Mouse (Mus musculus): ENCODE measurements around the gene Amotl2. TPM values are rescaled to one million over a fixed set of nuclear protein-coding genes. Genes with fewer than 3 reads are reported as not detected.
A peak's percentile ranks its signal among the peaks of the same experiment; 100 is the strongest.

Amotl2 gene
- polyA plus RNA-seq (2014; fragmentation: Nextera tagmentation; extraction: Ambion mirVana): 28.7 and 33.7 TPM in 2 replicates

DNA sequence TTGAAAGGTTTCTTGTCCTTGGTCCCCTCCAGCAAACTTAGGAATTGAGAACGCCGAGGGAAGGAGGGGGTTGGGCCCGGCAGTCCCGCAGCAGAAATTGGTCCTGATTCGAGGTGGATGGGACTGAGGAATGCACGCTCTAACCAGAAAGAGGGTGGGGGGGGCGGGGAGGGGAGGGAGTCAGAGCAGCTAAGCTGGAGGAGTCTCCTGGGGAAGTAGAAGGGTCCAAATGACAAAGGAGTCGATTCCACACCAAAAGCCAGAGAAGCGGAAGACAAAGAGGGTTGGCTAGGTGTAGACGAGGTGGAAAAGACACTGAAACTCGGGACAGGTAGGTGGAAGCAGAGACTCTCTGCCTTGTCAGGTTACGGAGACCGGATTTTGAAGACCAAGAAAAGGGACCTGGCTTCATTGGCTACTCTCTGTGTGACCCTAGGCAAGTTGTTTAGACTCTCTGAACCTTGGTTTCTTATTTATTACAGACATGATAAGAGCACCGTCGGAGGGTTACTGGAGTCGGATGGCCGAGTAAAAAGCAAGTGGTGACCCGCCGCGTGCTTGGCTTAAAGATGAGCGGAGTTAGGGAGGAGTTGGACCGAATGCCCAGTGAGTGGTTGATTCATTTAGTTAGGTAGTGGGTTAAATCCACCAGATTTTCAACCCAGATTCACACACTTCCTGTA, at the start of gene Amotl2:
Gene Amotl2 (plus strand): TSS at position 192 of the 683 bp plus-strand sequence.
- ATAC-seq (replicated peaks; ENCODE audit: insufficient number of reproducible peaks, low FRiP score, low TSS enrichment): no peak
- Histone ChIP-seq H3K4me2 (peak within 1 kb of the TSS; percentile 69), H3K4me3 (ENCODE audit: low read depth, low read length) (peak within 1 kb of the TSS; percentile 90), H3K27me3 (ENCODE audit: control insufficient read depth, insufficient read depth, low read length) (no peaks in the 10 kb centered on the region), H3K9ac (ENCODE audit: low read depth, low read length) (peak within 1 kb of the TSS; percentile 100), H3K4me1 (ENCODE audit: control insufficient read depth, insufficient read depth, low read length) (peaks cover 46% of the 10 kb centered on the region), H3K27ac (ENCODE audit: low read depth, low read length) (peak within 1 kb of the TSS; percentile 99), H3K36me3 (ENCODE audit: control insufficient read depth, insufficient read depth, low read length) (peaks cover 11% of the 10 kb centered on the region), H3K9me3 (replicated peaks; ENCODE audit: control insufficient read depth, low read length) (no peaks in the 10 kb centered on the region)
- WGBS (ENCODE audit: insufficient replicate concordance): 2% methylated on average over 22 of the region's 22 CpGs

DNA sequence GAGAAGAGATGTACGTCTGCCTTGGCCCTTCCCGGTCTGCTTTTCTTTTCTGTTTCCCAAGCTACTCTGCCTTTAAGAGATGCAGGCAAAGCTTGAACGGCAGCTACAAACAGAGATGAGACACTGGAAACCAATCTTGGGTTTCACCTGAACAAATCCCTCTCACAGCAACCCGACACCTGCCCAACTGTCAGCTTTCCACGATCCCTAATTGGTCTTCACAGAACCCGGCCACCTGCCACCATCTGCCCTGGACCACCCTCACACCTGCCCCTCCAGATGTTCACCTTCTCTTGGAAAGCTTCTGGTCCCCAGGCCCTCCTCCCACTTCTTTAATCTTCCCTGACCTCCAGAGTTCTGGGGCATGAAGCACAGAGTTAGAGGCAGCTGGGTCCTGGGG, 48.4 kb upstream of the Amotl2 start:
- no peak overlapping the region for H3K9ac ChIP-seq (ENCODE audit: low read depth, low read length)
- H3K27me3 ChIP-seq (ENCODE audit: control insufficient read depth, insufficient read depth, low read length): no peaks in the 10 kb centered on the region
- H3K4me1 ChIP-seq (ENCODE audit: control insufficient read depth, insufficient read depth, low read length): peaks cover 3% of the 10 kb centered on the region; the same call in 1 of the 2 replicates
- H3K9me3 ChIP-seq (replicated peaks; ENCODE audit: control insufficient read depth, low read length): no peaks in the 10 kb centered on the region
- H3K27ac ChIP-seq (ENCODE audit: low read depth, low read length): no peak overlapping the region
- 49% methylated on average over 6 of the region's 6 CpGs for WGBS (ENCODE audit: insufficient replicate concordance)
- ATAC-seq (replicated peaks; ENCODE audit: insufficient number of reproducible peaks, low FRiP score, low TSS enrichment): no peak
- no peak overlapping the region for H3K4me2 ChIP-seq
- H3K36me3 ChIP-seq (ENCODE audit: control insufficient read depth, insufficient read depth, low read length): no peaks in the 10 kb centered on the region
- no peak overlapping the region for H3K4me3 ChIP-seq (ENCODE audit: low read depth, low read length)

GRCm38 (mm10) chr9:102668906-102669305, 47.6 kb upstream of the Amotl2 start:
- Histone ChIP-seq H3K9ac (ENCODE audit: low read depth, low read length) (no peak overlapping the region), H3K4me3 (ENCODE audit: low read depth, low read length) (no peak overlapping the region), H3K27ac (ENCODE audit: low read depth, low read length) (no peak overlapping the region), H3K36me3 (ENCODE audit: control insufficient read depth, insufficient read depth, low read length) (no peaks in the 10 kb centered on the region), H3K9me3 (replicated peaks; ENCODE audit: control insufficient read depth, low read length) (no peaks in the 10 kb centered on the region), H3K4me2 (no peak overlapping the region), H3K27me3 (ENCODE audit: control insufficient read depth, insufficient read depth, low read length) (no peaks in the 10 kb centered on the region), H3K4me1 (ENCODE audit: control insufficient read depth, insufficient read depth, low read length) (peaks cover 8% of the 10 kb centered on the region; the same call in 1 of the 2 replicates)
- 79% methylated on average over 12 of the region's 12 CpGs for WGBS (ENCODE audit: insufficient replicate concordance)
- no peak for ATAC-seq (replicated peaks; ENCODE audit: insufficient number of reproducible peaks, low FRiP score, low TSS enrichment)

DNA sequence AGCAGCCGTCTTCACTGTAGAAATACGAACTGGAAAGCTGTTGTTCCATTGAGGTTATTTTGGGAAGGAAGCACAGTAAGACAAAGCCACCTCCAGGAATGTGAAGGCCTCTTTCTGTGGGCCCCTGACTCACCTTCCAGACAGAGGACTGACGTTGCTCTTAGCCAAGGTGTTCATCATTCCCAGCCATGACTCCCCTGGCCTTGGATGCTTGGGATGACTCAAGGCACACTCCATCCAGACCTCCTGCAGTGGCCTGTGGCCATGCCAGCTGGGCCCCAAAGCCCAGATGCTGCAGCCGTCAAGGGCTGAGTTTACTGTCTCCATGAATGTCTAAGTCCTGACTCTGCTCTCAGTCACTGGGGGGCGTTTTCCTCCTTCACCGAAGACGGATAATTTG, 43.1 kb upstream of the Amotl2 start:
- no peak overlapping the region for H3K9ac ChIP-seq (ENCODE audit: low read depth, low read length)
- no peak for ATAC-seq (replicated peaks; ENCODE audit: insufficient number of reproducible peaks, low FRiP score, low TSS enrichment)
- 57% methylated on average over 7 of the region's 7 CpGs for WGBS (ENCODE audit: insufficient replicate concordance)
- H3K4me3 ChIP-seq (ENCODE audit: low read depth, low read length): no peak overlapping the region
- no peaks in the 10 kb centered on the region for H3K27me3 ChIP-seq (ENCODE audit: control insufficient read depth, insufficient read depth, low read length)
- H3K36me3 ChIP-seq (ENCODE audit: control insufficient read depth, insufficient read depth, low read length): no peaks in the 10 kb centered on the region
- no peaks in the 10 kb centered on the region for H3K9me3 ChIP-seq (replicated peaks; ENCODE audit: control insufficient read depth, low read length)
- H3K4me2 ChIP-seq: no peak overlapping the region
- H3K4me1 ChIP-seq (ENCODE audit: control insufficient read depth, insufficient read depth, low read length): peaks cover 25% of the 10 kb centered on the region
- H3K27ac ChIP-seq (ENCODE audit: low read depth, low read length): no peak overlapping the region

DNA sequence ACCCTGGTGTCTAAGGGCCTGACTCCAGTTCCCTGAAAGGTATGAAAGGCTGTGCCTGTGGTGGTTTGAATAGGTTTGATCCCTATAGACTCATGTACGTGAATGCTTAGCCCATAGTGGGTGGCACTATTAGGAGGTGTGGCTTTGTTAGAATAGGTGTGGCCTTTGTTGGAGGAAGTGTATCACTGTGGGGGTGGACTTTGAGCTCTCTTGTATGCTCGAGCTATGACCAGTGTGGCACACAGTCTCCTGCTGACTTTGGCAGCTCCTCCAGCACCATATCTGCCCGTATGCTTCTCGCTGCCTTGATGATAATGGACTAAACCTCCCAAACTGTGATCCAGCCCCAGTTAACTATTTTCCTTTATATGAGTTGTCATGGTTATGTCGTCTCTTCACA, 40.5 kb upstream of the Amotl2 start:
- WGBS (ENCODE audit: insufficient replicate concordance): 42% methylated on average over 5 of the region's 5 CpGs
- H3K4me2 ChIP-seq: no peak overlapping the region
- H3K4me1 ChIP-seq (ENCODE audit: control insufficient read depth, insufficient read depth, low read length): peaks cover 25% of the 10 kb centered on the region

DNA sequence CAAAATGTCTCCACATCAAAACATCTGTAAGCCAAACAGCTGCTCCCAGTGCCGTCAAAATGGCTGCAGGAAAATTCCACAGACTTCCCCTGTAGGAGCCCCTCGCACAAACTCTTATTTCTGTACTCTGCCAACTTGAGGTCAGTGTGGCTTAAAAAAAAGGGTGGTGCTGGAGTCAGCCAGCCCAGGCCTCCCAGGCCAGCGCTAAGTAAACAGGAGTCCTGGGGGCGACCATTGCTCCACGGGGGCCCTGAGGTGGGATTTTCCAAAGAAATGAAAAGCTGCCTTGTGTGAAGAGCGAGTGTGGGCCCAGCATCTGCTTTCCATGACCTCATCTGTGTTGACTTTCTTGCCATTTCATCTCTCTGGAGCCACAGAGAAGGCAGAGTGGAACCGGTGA, 35.0 kb upstream of the Amotl2 start:
- WGBS (ENCODE audit: insufficient replicate concordance): 26% methylated on average over 7 of the region's 7 CpGs
- Histone ChIP-seq H3K36me3 (ENCODE audit: control insufficient read depth, insufficient read depth, low read length) (no peaks in the 10 kb centered on the region), H3K4me1 (ENCODE audit: control insufficient read depth, insufficient read depth, low read length) (peaks cover 9% of the 10 kb centered on the region), H3K9me3 (replicated peaks; ENCODE audit: control insufficient read depth, low read length) (no peaks in the 10 kb centered on the region), H3K27ac (ENCODE audit: low read depth, low read length) (no peak overlapping the region), H3K9ac (ENCODE audit: low read depth, low read length) (no peak overlapping the region), H3K4me3 (ENCODE audit: low read depth, low read length) (no peak overlapping the region), H3K27me3 (ENCODE audit: control insufficient read depth, insufficient read depth, low read length) (no peaks in the 10 kb centered on the region), H3K4me2 (no peak overlapping the region)
- no peak; the same call in 1 of the 2 replicates for ATAC-seq (replicated peaks; ENCODE audit: insufficient number of reproducible peaks, low FRiP score, low TSS enrichment)

More for the DNA sequence above, 40.5 kb upstream of the Amotl2 start:
- Histone ChIP-seq H3K36me3 (ENCODE audit: control insufficient read depth, insufficient read depth, low read length) (no peaks in the 10 kb centered on the region), H3K9me3 (replicated peaks; ENCODE audit: control insufficient read depth, low read length) (no peaks in the 10 kb centered on the region), H3K27ac (ENCODE audit: low read depth, low read length) (no peak overlapping the region), H3K9ac (ENCODE audit: low read depth, low read length) (no peak overlapping the region), H3K27me3 (ENCODE audit: control insufficient read depth, insufficient read depth, low read length) (no peaks in the 10 kb centered on the region), H3K4me3 (ENCODE audit: low read depth, low read length) (no peak overlapping the region)
- 0 out of 2 replicates have a peak, but pooled peaks have one; percentile 18 for ATAC-seq (replicated peaks; ENCODE audit: insufficient number of reproducible peaks, low FRiP score, low TSS enrichment)

- Histone ChIP-seq H3K4me2 (peak overlapping the region; percentile 19; the same call in 1 of the 2 replicates), H3K9me3 (replicated peaks; ENCODE audit: control insufficient read depth, low read length) (no peaks in the 10 kb centered on the region), H3K36me3 (ENCODE audit: control insufficient read depth, insufficient read depth, low read length) (no peaks in the 10 kb centered on the region), H3K27ac (ENCODE audit: low read depth, low read length) (no peak overlapping the region), H3K27me3 (ENCODE audit: control insufficient read depth, insufficient read depth, low read length) (0 out of 2 replicates have a peak, but pooled peaks cover 4% of the 10 kb centered on the region), H3K9ac (ENCODE audit: low read depth, low read length) (no peak overlapping the region), H3K4me1 (ENCODE audit: control insufficient read depth, insufficient read depth, low read length) (peaks cover 16% of the 10 kb centered on the region), H3K4me3 (ENCODE audit: low read depth, low read length) (no peak overlapping the region)
- 14% methylated on average over 4 of the region's 4 CpGs for WGBS (ENCODE audit: insufficient replicate concordance)
- ATAC-seq (replicated peaks; ENCODE audit: insufficient number of reproducible peaks, low FRiP score, low TSS enrichment): no peak
Measured at GRCm38 (mm10) chr9:102687943-102688342, 28.5 kb upstream of the Amotl2 start.

- Histone ChIP-seq H3K27ac (ENCODE audit: low read depth, low read length) (no peak overlapping the region), H3K27me3 (ENCODE audit: control insufficient read depth, insufficient read depth, low read length) (0 out of 2 replicates have a peak, but pooled peaks cover 4% of the 10 kb centered on the region), H3K9ac (ENCODE audit: low read depth, low read length) (peak overlapping the region; percentile 71), H3K4me1 (ENCODE audit: control insufficient read depth, insufficient read depth, low read length) (peaks cover 17% of the 10 kb centered on the region), H3K36me3 (ENCODE audit: control insufficient read depth, insufficient read depth, low read length) (no peaks in the 10 kb centered on the region), H3K4me3 (ENCODE audit: low read depth, low read length) (peak overlapping the region; percentile 56), H3K4me2 (peak overlapping the region; percentile 91), H3K9me3 (replicated peaks; ENCODE audit: control insufficient read depth, low read length) (no peaks in the 10 kb centered on the region)
- no peak for ATAC-seq (replicated peaks; ENCODE audit: insufficient number of reproducible peaks, low FRiP score, low TSS enrichment)
- 3% methylated on average over 13 of the region's 13 CpGs for WGBS (ENCODE audit: insufficient replicate concordance)
Measured at GRCm38 (mm10) chr9:102689406-102689939, 27.0 kb upstream of the Amotl2 start.

Measured in heart, embryonic 11.5 days (tissue).